Mouse (Mus musculus) E14TG2a.4 (cell line): ENCODE data around the gene Tnfrsf14.

Experiments
- H3K27me3 ChIP-seq: 2 replicates; pipeline ENCODE4 v1.6.1; 2014; ENCODE audit warnings: low read length, control low read depth; ENCODE audit not compliant: insufficient read depth
- H3K36me3 ChIP-seq: 2 replicates; pipeline ENCODE4 v1.6.1; 2014; ENCODE audit warnings: low read length, control low read depth; ENCODE audit not compliant: insufficient read depth
- H3K4me1 ChIP-seq: replicated peaks from 2 replicates; pipeline ENCODE4 v1.6.1; 2014; ENCODE audit warnings: low read depth, low read length, control low read depth
- H3K4me3 ChIP-seq: replicated peaks from 2 replicates; pipeline ENCODE4 v1.5.1; 2014; ENCODE audit warnings: mild to moderate bottlenecking, low read length
- H3K9me3 ChIP-seq: 2 replicates; pipeline ENCODE4 v1.6.1; 2014; ENCODE audit warnings: low read length, control low read depth
- CTCF ChIP-seq: conservative IDR thresholded peaks from 2 replicates; pipeline ENCODE4 v1.5.1; 2014; ENCODE audit warnings: low read length
- NANOG ChIP-seq: IDR thresholded peaks from 2 replicates; pipeline ENCODE4 v1.6.1; 2014; ENCODE audit warnings: borderline replicate concordance, low read length, mixed read lengths
- POU5F1 ChIP-seq: IDR thresholded peaks from 2 replicates; pipeline ENCODE4 v1.6.1; 2014; ENCODE audit warnings: low read length, borderline replicate concordance

Tnfrsf14 gene

DNA sequence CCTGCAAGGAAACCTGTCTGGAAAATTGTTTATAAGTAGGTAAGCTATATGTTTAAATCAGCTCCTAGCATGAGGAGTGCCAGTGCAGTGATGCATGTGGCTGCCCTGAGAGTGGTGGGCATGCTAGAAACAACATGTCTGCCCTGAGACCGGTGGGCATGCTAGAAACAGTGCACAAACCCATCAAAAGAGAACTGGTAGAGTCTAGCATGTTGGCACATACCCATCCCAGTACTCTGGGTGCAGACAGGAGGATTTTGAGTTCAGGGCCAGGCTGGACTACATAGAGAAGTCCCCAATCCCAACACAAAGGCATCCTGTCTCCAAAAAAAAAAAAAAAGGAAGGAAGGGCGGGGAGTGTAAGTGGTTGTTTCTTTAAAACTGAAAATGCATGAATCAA is 6.4 kb upstream of the Tnfrsf14 start:
- H3K27me3 ChIP-seq: peaks cover 26% of the 10 kb centered on the region
- no peaks in the 10 kb centered on the region for H3K9me3 ChIP-seq
- 0 out of 2 replicates have a peak, but pooled peaks cover 3% of the 10 kb centered on the region for H3K4me1 ChIP-seq
- H3K36me3 ChIP-seq: no peaks in the 10 kb centered on the region
- TF ChIP-seq NANOG: no peak
- TF ChIP-seq CTCF: no peak
- no peak for TF ChIP-seq POU5F1
- H3K4me3 ChIP-seq: no peak overlapping the region

- TF ChIP-seq POU5F1 (no peak), NANOG (no peak), CTCF (no peak)
These were observed 5.0 kb upstream of the Tnfrsf14 start for GRCm38 (mm10) chr4:154933306-154933907.

DNA sequence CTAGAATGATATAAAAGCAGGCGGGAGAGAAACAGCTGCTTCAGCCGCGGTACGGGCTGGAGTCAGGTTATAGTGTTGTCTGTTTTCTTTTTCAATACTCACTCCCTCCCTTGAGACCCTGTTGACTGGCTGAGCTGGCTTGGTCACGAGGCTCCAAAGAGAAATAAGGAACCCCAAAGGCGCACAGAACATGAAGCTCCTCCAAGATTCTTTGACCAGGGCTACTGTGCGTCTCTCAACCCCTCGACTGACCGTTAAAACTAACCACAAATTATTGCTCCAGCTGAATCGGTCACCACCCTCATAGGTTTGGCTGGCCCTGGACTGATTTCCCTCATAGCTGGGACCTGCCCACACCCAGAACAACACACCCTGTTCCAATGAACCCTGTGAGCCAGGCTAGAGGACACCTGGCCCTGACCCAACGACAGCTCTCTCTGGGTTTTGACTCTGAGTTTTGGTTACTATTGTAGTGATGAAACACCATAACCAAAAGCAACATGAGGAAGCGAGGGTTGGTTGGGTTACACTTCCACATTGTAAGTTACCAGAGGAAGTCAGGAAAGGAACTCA is 811 bp upstream of the Tnfrsf14 start:
- Histone ChIP-seq H3K4me3 (no peak overlapping the region), H3K36me3 (no peaks in the 10 kb centered on the region), H3K4me1 (peaks cover 31% of the 10 kb centered on the region), H3K9me3 (no peaks in the 10 kb centered on the region), H3K27me3 (peaks cover 32% of the 10 kb centered on the region)
- no peak for TF ChIP-seq POU5F1

More at GRCm38 (mm10) chr4:154933306-154933907, 5.0 kb upstream of the Tnfrsf14 start:
- Histone ChIP-seq H3K4me3 (no peak overlapping the region), H3K9me3 (no peaks in the 10 kb centered on the region), H3K27me3 (peaks cover 27% of the 10 kb centered on the region), H3K36me3 (no peaks in the 10 kb centered on the region), H3K4me1 (peaks cover 7% of the 10 kb centered on the region)

- Histone ChIP-seq H3K4me3 (no peak overlapping the region), H3K27me3 (peaks cover 34% of the 10 kb centered on the region), H3K9me3 (no peaks in the 10 kb centered on the region), H3K36me3 (no peaks in the 10 kb centered on the region), H3K4me1 (peaks cover 31% of the 10 kb centered on the region)
- TF ChIP-seq NANOG (no peak), CTCF (no peak)
These were observed 445 bp downstream of the Tnfrsf14 start for GRCm38 (mm10) chr4:154927899-154928337.

DNA sequence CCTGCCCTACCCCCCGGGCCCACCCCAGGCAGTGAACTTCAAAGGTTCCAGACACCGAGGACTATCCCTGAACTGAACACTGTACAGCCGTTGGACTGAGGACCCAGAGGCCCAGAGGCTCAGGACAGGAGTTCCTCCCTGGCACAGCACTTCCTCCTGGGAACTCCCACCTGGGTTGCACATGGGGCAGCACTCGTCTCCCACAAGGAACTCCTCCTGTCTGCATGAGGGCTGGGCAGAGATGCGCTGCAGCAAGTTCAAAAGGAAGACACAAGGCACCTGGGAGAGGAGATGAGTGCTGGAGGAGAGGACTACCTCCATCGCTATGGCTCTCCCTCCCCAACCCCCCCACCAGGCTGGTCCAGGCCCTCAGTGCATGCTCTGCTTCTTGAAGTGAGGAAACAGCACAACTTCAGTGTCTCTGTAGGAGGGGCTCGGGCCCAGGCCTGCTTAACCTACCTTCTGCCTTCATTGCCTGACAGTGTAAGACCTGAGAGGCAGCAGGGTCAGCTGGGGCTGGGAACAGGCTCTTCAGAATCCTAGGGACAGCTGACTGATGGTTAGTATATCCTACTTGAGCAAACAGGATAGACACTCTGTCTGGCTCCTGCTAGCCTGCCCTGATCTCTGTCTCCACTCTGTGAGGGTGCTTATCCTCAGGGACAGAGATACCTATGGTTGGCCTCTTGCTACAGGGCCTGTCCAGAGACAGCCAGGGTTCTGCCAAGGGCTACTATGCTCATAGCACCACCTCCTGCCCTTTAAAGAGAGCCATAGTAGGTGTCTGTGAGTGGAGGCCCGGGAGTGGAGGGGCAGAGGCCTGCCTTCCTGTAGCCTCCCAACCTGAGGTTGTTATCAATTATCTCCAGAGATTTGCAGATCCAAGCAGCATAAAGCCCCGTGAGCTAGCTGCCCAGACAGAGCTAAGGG is 1.1 kb downstream of the Tnfrsf14 start:
- Histone ChIP-seq H3K9me3 (no peaks in the 10 kb centered on the region), H3K27me3 (peaks cover 33% of the 10 kb centered on the region), H3K4me3 (no peak overlapping the region), H3K36me3 (no peaks in the 10 kb centered on the region), H3K4me1 (peaks cover 31% of the 10 kb centered on the region)
- TF ChIP-seq POU5F1 (no peak), CTCF (no peak), NANOG (no peak)

DNA sequence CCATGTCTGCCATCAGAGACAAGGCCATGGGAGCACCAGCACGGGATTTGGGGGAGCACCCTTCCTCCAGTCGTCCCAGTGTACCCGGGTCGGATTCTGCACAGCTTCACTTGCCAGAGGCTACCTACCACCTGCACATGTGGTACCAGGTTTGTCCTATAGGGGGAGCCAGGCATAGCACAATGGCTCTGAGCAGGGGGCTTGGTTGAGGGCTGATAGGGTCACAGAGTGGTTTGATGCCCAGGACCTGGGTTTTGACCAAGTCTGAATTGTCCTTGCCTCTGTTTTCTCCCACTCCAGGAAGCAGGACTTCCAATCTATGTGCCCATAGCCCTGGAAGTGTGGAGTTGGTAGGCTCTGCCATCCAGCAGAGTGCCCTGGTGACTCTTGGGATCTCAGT is 3.0 kb downstream of the Tnfrsf14 start:
- TF ChIP-seq CTCF: peak; percentile 91
- TF ChIP-seq NANOG: no peak
- H3K4me1 ChIP-seq: peaks cover 31% of the 10 kb centered on the region
- H3K27me3 ChIP-seq: peaks cover 33% of the 10 kb centered on the region
- H3K9me3 ChIP-seq: no peaks in the 10 kb centered on the region
- no peaks in the 10 kb centered on the region for H3K36me3 ChIP-seq
- H3K4me3 ChIP-seq: peak overlapping the region; percentile 54

- H3K36me3 ChIP-seq: no peaks in the 10 kb centered on the region
- TF ChIP-seq CTCF (no peak), POU5F1 (no peak), NANOG (no peak)
- peaks cover 22% of the 10 kb centered on the region for H3K4me1 ChIP-seq
- no peaks in the 10 kb centered on the region for H3K9me3 ChIP-seq
- H3K27me3 ChIP-seq: peaks cover 27% of the 10 kb centered on the region
- H3K4me3 ChIP-seq: no peak overlapping the region
These were observed 5.4 kb downstream of the Tnfrsf14 start for GRCm38 (mm10) chr4:154922931-154923330.

DNA sequence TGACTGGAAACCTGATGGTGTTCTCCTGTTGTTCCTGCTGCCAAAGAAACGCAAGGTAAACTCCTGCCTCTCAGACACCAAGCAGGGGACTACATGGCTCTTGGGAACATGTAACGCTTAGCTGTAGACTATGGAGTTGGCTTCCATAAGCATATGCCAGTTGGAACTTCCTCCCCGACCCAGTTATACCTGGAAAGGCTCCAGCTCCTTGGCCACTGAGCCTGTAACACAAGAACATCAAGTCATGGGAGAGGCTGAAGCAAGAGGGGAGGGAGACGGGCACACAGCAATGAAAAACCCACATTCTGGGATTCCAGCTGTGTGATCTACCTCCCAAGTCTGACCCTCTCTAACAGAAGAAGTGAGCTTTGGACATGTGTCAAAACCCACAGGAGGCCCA is 6.1 kb downstream of the Tnfrsf14 start:
- Histone ChIP-seq H3K4me1 (peaks cover 16% of the 10 kb centered on the region), H3K27me3 (peaks cover 27% of the 10 kb centered on the region), H3K4me3 (no peak overlapping the region), H3K9me3 (no peaks in the 10 kb centered on the region), H3K36me3 (no peaks in the 10 kb centered on the region)
- TF ChIP-seq CTCF: no peak
- TF ChIP-seq NANOG: no peak
- no peak for TF ChIP-seq POU5F1

DNA sequence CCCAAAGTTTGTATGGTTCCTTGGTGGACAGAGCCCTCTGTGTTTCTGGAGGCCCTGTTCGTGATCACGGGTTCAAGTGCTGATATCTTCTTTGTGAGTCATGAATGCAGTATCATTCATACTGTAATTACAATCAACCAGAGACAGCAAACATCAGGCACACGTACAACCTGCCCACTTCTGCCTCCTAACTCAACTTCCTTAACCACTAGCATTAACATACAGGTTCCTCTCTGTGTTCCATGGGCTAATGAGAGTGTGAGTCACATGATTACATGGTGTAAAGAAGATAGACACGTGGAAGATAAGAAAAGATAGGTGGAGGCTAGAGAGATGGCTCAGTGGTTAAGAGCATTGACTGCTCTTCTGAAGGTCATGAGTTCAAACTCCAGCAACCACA is 11.7 kb downstream of the Tnfrsf14 start:
- no peak overlapping the region for H3K4me3 ChIP-seq
- TF ChIP-seq CTCF (no peak), POU5F1 (no peak), NANOG (no peak)
- H3K4me1 ChIP-seq: no peaks in the 10 kb centered on the region

More for the DNA sequence above, 11.7 kb downstream of the Tnfrsf14 start:
- Histone ChIP-seq H3K9me3 (no peaks in the 10 kb centered on the region), H3K27me3 (0 out of 2 replicates have a peak, but pooled peaks cover 3% of the 10 kb centered on the region), H3K36me3 (no peaks in the 10 kb centered on the region)
